Mouse (Mus musculus) spleen, adult 2 months (tissue): ENCODE data around the gene Gm20721.

Experiments used
- CTCF ChIP-seq: fragments of 200-500 bp; IDR thresholded peaks from 2 replicates; pipeline ENCODE4 v1.5.1; 2011; ENCODE audit warnings: mild to moderate bottlenecking, inconsistent platforms; ENCODE audit not compliant: insufficient read depth, insufficient read length, insufficient replicate concordance; ENCODE audit errors: extremely low read depth
- POLR2A ChIP-seq: fragments of 200-500 bp; IDR thresholded peaks from 2 replicates; pipeline ENCODE4 v1.6.1; 2011; ENCODE audit warnings: low read depth, low read length, inconsistent platforms

DNA sequence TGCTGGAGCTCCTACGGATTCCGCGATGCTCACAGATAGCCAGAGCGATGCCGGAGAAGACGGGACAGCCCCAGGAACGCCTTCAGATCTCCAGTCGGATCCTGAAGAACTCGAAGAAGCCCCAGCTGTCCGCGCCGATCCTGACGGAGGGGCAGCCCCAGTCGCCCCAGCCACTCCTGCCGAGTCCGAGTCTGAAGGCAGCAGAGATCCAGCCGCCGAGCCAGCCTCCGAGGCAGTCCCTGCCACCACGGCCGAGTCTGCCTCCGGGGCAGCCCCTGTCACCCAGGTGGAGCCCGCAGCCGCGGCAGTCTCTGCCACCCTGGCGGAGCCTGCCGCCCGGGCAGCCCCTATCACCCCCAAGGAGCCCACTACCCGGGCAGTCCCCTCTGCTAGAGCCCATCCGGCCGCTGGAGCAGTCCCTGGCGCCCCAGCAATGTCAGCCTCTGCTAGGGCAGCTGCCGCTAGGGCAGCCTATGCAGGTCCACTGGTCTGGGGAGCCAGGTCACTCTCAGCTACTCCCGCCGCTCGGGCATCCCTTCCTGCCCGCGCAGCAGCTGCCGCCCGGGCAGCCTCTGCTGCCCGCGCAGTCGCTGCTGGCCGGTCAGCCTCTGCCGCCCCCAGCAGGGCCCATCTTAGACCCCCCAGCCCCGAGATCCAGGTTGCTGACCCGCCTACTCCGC is 47.3 kb downstream of the Gm20721 start:
- TF ChIP-seq POLR2A (no peak), CTCF (no peak)
